Comparison of ENCODE assay signal across 29 mouse cellular contexts in the genomic region with DNA sequence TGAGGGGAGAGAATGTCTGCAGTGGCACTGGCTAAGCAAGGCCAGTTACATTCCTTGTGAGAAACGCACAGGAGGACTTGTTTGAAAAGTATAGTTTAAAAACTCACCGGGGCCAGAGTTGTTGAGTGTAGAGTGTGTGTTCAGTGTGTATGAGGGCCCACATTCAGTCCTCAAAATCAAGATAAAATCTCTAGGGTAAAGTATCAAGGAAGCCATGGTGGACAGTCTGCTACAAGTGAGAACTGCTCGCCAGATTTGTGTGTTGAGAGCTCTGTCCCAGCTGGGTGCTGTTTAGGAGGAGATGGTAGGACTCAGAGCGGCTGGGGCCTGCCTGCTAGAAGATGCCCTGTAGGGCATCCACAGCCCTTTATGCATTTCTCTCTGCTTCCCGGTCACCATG.
"Had no signal": no experiment of that assay in that cellular context is flagged by ENCODE, and none has a peak within 500 bp of the region (broad histone marks: within the 10 kb centered on the region; RNA-seq: fewer than 3 reads in every experiment).

No protein-coding gene starts in this region.

- H3K27me3 ChIP-seq: limb, embryonic 12.5 days; limb, embryonic 13.5 days; limb, embryonic 15.5 days; liver, embryonic 12.5 days; liver, embryonic 13.5 days; liver, embryonic 15.5 days; lung, embryonic 15.5 days; megakaryocyte, embryonic 14.5 days; midbrain, embryonic 12.5 days; midbrain, embryonic 13.5 days; midbrain, embryonic 15.5 days; neural tube, embryonic 12.5 days; neural tube, embryonic 13.5 days had no signal

- H3K4me3 ChIP-seq: left cerebral cortex, adult 2 months; limb, embryonic 10.5 days; limb, embryonic 12.5 days; limb, embryonic 13.5 days; limb, embryonic 15.5 days; liver, embryonic 12.5 days; liver, embryonic 13.5 days; liver, embryonic 15.5 days; lung, embryonic 15.5 days; megakaryocyte, embryonic 14.5 days; midbrain, embryonic 10.5 days; midbrain, embryonic 12.5 days; midbrain, embryonic 13.5 days; midbrain, embryonic 15.5 days; myocyte; neural tube, embryonic 12.5 days; neural tube, embryonic 13.5 days had no signal

- H3K4me2 ChIP-seq: limb, embryonic 12.5 days; limb, embryonic 13.5 days; limb, embryonic 15.5 days; liver, embryonic 11.5 days; liver, embryonic 12.5 days; liver, embryonic 13.5 days; liver, embryonic 15.5 days; lung, embryonic 15.5 days; midbrain, embryonic 11.5 days; midbrain, embryonic 12.5 days; midbrain, embryonic 13.5 days; midbrain, embryonic 15.5 days; neural tube, embryonic 12.5 days; neural tube, embryonic 13.5 days had no signal

- H3K9me3 ChIP-seq: limb, embryonic 10.5 days; limb, embryonic 12.5 days; limb, embryonic 13.5 days; limb, embryonic 15.5 days; liver, embryonic 12.5 days; liver, embryonic 13.5 days; liver, embryonic 15.5 days; lung, embryonic 15.5 days; midbrain, embryonic 10.5 days; midbrain, embryonic 12.5 days; midbrain, embryonic 13.5 days; midbrain, embryonic 15.5 days; neural tube, embryonic 12.5 days; neural tube, embryonic 13.5 days had no signal

- H3K36me3 ChIP-seq: limb, embryonic 12.5 days; limb, embryonic 13.5 days; liver, embryonic 13.5 days; liver, embryonic 15.5 days; midbrain, embryonic 10.5 days; midbrain, embryonic 12.5 days; midbrain, embryonic 13.5 days; midbrain, embryonic 15.5 days; neural tube, embryonic 12.5 days had no signal

- H3K4me1 ChIP-seq: limb, embryonic 10.5 days; limb, embryonic 12.5 days; limb, embryonic 13.5 days; limb, embryonic 15.5 days; liver, embryonic 12.5 days; liver, embryonic 13.5 days; liver, embryonic 15.5 days; lung, embryonic 15.5 days had no signal

- ATAC-seq: liver, embryonic 12.5 days; liver, postnatal 0 days; midbrain, embryonic 13.5 days; midbrain, embryonic 15.5 days; midbrain, embryonic 16.5 days had no signal

- H3K9ac ChIP-seq: limb, embryonic 12.5 days; limb, embryonic 13.5 days; limb, embryonic 15.5 days; liver, embryonic 12.5 days; liver, embryonic 13.5 days; liver, embryonic 14.5 days; liver, embryonic 15.5 days; liver, postnatal 0 days; lung, embryonic 15.5 days; midbrain, embryonic 12.5 days; midbrain, embryonic 13.5 days; midbrain, embryonic 15.5 days; neural tube, embryonic 12.5 days; neural tube, embryonic 13.5 days had no signal

- DNase-seq: left cerebral cortex, postnatal 4 days; liver; liver, embryonic 13.5 days; liver, postnatal 0 days; lung, adult 2 months; lung, postnatal 36 days; lung, postnatal 4 days; midbrain, embryonic 14.5 days had no signal

- H3K27ac ChIP-seq: left cerebral cortex, adult 2 months; limb, embryonic 10.5 days; limb, embryonic 12.5 days; limb, embryonic 13.5 days; limb, embryonic 15.5 days; liver, embryonic 12.5 days; liver, embryonic 13.5 days; liver, embryonic 14.5 days; liver, embryonic 15.5 days; lung, embryonic 15.5 days; macrophage; midbrain, embryonic 10.5 days; midbrain, embryonic 12.5 days; midbrain, embryonic 13.5 days; midbrain, embryonic 15.5 days; neural tube, embryonic 12.5 days; neural tube, embryonic 13.5 days had no signal
